Mouse (Mus musculus): Measurements from ENCODE around the gene Zfp683. TPM values are rescaled to one million over a fixed set of nuclear protein-coding genes. Genes with fewer than 3 reads are reported as not detected.
A peak's percentile ranks its signal among the peaks of the same experiment; 100 is the strongest.

Gene Zfp683
- 0.58 TPM in 1 of 2 replicates, not detected in the other for total RNA-seq (2017)

DNA sequence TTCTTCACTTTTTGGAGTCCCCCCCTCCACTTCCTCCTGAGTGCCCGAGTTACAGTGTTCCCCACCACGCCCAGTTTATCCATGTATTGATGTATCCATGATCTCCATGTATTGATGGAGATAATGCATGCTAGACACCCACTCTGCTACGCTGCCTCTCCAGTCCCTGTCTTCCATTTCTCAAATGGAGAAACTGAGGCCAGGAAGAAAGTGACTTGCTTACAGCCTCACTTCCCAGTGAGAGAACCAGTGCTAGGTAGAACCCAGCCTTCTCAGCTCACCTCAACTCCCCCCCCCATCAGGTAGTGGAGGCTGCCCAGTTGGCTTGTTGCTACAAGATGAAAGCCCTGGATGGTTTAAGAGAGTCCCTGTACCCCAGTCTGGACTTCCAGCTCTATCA lies at the start of gene Zfp683:
Zfp683 (plus strand) TSS at position 301 of the 400 bp plus-strand sequence.
- no peak for ATAC-seq (ENCODE audit: extremely low read depth, insufficient number of reproducible peaks, low FRiP score, poor library complexity, severe bottlenecking)

DNA sequence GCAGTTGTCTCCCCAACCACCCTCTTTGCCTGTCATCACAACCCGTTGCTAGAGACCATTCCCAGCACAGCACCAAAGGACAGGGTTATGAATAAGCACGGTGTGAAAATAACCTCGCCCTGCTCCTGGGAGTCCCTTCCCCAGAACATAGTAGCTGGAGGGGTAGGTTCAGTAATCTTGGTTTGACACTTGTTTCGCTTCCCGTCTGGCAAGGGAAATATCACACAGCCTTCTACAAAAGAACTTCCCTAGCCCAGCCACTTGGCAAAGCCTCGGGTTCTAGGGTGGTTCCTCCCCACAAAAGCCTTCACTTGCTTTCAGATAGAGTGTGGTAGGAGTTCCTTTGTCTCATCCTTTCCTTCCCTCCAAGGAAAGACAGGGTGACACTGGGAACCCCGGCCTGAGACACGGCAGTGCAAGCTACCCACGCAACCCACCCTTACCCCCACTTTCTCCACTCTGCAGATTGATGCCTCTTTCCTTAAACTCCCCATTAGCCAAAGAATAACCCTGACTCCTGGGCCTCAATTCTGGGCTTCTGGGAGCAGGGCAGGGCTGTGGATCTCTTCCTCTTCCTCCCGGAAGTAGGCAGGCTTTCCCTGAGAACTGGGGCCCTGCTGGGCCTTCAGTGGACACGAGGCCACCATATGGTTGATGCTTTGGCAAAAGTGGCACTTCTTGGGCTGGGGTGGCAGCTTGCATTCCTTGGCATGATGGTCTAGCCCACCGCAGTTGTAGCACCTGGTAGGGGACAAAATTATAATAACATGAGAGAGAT lies 47.9 kb upstream of the Zfp683 start:
- no peak for ATAC-seq (ENCODE audit: extremely low read depth, insufficient number of reproducible peaks, low FRiP score, poor library complexity, severe bottlenecking)

DNA sequence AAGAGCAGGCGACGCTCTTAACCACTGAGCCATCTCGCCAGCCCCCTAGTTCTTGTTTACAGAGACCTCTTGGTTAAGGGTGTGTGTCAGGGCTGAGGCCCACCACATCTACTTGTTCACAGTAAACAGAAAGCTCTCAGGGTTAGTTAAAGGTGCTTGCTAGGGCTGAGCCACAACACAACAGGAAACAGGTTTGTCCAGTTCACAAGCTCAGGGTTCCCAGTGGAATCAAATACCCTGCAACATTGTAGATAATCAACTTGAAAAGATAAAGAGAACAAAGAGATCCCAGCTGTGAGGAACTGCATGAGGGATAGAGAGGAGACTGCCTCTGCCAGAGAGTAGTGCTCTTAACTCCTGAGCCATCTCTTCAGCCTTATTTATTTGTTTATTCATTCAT lies 46.8 kb upstream of the Zfp683 start:
- ATAC-seq (ENCODE audit: extremely low read depth, insufficient number of reproducible peaks, low FRiP score, poor library complexity, severe bottlenecking): no peak

- ATAC-seq (ENCODE audit: extremely low read depth, insufficient number of reproducible peaks, low FRiP score, poor library complexity, severe bottlenecking): no peak
These were observed 43.9 kb upstream of the Zfp683 start for GRCm38 (mm10) chr4:134009709-134010108.

GRCm38 (mm10) chr4:134011450-134012414 lies 41.9 kb upstream of the Zfp683 start:
- peak; percentile 24; the same call in 1 of the 2 replicates for ATAC-seq (ENCODE audit: extremely low read depth, insufficient number of reproducible peaks, low FRiP score, poor library complexity, severe bottlenecking)

DNA sequence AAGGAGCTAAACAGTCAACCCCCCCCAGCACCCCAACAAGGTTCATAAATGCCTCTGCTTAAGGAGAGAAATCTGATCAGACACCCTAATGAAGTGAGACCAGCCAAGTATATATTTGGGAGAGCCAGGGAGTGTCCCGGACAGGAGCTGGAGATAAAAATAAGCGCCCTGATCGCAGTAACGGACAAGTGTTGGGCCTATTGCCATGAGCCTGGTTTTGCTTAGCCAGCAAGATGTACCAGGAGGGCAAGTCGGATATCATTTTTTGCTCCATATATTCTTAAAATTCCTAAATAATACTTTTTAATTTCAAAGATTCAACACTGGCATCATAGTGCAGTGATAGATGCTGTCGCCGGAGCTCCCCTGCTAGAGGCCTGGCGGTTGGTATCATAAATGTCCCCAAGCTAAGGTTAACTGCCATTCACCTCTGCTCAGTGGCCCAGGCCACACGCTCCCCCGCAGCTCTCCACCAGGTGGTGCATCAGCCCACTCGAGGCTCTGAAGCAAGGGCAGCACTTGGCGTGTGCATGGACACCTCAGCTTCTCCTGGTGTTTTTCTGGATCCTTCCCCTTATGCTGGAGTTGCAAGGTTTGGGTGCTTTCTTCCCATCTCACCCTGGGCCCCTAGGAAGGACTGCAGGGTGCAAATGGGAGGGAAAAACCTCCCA lies 40.6 kb upstream of the Zfp683 start:
- ATAC-seq (ENCODE audit: extremely low read depth, insufficient number of reproducible peaks, low FRiP score, poor library complexity, severe bottlenecking): no peak

- ATAC-seq (ENCODE audit: extremely low read depth, insufficient number of reproducible peaks, low FRiP score, poor library complexity, severe bottlenecking): no peak
These were observed 37.4 kb upstream of the Zfp683 start for GRCm38 (mm10) chr4:134016208-134016607.

DNA sequence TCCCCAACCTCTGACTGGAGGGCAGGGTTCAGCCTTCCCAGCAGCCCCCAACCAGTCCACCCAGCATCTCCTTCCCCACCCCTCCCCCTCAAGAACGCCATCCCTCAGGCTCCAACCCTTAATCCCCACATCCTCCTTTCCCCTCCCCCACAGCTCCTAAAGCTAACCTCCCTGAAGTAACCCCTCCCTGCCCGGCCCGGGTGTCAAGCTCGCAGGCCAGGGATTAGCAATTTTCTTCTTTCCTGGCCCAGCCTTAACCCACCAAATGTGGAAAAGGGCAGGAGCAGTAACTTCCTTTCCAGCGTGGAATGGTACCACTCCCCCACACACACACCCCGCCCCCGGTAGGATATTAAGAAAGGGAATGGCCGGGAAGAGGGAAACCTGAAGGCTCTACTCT lies 36.9 kb upstream of the Zfp683 start:
- ATAC-seq (ENCODE audit: extremely low read depth, insufficient number of reproducible peaks, low FRiP score, poor library complexity, severe bottlenecking): no peak

- ATAC-seq (ENCODE audit: extremely low read depth, insufficient number of reproducible peaks, low FRiP score, poor library complexity, severe bottlenecking): peak; percentile 6; the same call in 1 of the 2 replicates
These were observed 36.3 kb upstream of the Zfp683 start for GRCm38 (mm10) chr4:134017201-134017865.

DNA sequence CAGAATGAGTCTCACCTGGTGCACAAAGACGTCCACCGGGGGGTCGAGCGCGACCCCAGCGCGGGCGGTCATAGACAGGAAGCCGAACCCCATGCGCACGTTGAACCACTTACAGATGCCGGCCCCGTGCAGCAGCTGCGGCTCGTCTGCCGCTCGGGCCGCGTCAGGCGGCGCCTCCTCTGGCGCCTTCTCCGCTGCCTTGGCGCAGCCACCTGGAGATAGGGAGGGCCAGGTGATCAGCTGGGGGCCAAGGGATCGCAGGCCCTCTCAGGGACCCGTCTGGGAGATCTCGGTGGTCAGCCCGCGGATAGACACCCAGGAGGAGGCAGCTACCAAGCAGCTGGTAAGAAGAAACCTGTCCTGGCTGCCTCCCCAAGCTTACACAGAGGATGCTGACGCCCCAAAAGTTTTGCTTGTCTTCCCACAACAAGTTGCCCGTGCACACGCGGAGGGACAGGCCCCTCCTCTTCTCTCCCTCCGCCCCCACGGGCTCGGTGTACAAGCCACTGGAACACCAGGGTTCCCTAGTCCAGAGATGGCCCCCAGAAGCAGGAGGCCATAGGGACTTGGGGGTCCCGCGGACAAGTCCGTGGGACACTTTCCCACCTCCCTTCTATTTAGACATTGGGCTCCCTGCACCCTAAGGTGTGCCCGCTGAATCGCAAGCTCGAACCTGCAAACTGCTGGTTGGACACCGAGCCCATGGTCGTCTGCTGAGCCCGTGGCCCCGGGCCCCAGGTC lies 35.4 kb upstream of the Zfp683 start:
- ATAC-seq (ENCODE audit: extremely low read depth, insufficient number of reproducible peaks, low FRiP score, poor library complexity, severe bottlenecking): no peak

- ATAC-seq (ENCODE audit: extremely low read depth, insufficient number of reproducible peaks, low FRiP score, poor library complexity, severe bottlenecking): no peak
These were observed 34.9 kb upstream of the Zfp683 start, which contains the start of gene Lin28a for GRCm38 (mm10) chr4:134018779-134019145. Gene Lin28a (minus strand): TSS chr4:134018841.

DNA sequence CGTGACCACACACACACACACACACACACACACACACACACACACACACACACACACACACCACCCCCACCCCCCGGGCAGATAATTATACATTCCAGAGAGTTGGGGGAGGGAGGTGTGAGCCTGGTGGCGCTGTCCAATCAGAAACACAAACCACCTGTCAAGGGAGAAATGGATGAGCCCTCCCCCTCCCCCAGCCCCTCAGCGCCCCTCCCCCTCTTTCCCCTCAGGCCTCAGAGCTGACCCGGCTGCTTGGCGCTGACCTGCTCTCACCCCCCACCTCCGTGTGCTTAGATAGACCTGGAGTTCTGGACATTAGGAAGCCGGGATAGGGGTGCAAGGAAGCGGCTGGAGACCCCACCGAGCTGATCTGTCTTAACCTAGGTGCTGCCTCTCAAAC lies 34.4 kb upstream of the Zfp683 start:
- no peak for ATAC-seq (ENCODE audit: extremely low read depth, insufficient number of reproducible peaks, low FRiP score, poor library complexity, severe bottlenecking)

DNA sequence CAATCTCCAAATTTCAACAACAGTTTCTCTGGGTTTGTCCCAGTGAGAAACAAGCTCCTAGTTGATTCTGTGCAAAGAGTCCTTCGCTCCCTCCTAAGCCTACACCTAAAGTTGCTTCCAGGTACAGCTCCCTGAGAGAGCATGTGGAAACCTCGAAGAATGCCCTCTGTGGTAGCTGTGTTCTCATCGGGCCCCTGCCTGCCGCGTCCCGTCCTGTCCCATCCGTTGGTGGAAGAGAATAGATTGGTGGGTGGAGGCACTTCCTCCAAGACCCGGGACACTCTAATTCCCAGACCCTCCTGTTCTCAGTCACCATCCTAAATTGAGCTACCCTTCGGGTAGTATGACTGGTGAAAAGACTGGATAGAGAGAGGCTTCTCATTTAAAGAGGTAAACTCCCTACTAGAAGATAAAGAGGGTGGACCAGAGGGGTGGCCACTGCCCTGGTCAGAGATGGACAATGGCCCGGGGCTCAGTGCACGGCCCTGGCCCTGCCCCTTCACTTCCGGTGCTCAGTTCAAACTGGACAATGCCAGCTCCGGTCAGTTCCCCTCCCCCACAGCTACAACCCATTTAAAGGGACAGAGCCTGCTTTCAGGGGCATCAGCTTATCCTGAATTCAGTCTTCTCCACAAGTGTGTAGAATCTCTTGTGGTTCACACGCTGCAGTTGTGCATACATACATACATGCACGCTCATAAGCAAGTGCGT lies 33.8 kb upstream of the Zfp683 start:
- no peak for ATAC-seq (ENCODE audit: extremely low read depth, insufficient number of reproducible peaks, low FRiP score, poor library complexity, severe bottlenecking)

DNA sequence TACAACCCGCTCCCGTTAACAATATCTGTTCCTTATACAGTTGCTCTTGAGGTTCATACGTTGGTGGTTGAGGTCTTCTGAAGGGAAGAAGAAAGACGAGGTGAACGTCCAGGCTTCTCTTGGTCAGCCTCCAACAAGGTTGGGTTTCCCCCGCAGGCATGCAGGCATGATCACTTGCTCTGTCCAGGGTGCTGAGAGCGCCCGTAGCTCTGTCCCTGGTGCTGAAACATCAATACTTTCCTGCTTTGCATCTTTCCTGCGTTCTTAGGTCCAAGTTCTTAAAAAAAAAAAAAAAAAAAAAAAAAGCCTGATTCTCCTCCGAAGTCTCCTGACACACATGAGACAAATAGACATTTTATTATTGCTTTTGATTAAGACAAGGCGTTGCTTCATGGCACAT lies 33.0 kb upstream of the Zfp683 start:
- ATAC-seq (ENCODE audit: extremely low read depth, insufficient number of reproducible peaks, low FRiP score, poor library complexity, severe bottlenecking): 0 out of 2 replicates have a peak, but pooled peaks have one; percentile 27

- ATAC-seq (ENCODE audit: extremely low read depth, insufficient number of reproducible peaks, low FRiP score, poor library complexity, severe bottlenecking): no peak
These were observed 27.8 kb upstream of the Zfp683 start for GRCm38 (mm10) chr4:134025802-134026201.

DNA sequence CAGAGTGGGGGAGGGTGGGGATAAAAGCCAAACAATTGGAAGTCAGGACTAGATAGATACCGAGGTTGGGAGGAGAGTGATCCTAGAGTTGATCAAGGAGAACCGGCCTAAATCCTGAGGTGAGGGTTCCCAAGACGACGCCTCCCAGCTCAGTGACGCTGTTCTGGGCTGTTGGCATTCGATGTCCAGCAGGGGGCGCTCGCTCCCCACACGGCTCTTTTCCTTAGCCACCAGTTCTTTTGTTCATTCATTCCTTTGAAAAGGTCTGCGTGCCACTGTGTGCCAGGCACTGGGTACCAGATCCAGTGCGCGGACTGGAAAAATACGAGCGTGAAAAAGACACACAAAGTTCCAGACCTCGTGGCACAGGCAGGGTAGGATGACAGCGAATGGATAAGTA lies 17.7 kb upstream of the Zfp683 start:
- peak; percentile 69; the same call in 1 of the 2 replicates for ATAC-seq (ENCODE audit: extremely low read depth, insufficient number of reproducible peaks, low FRiP score, poor library complexity, severe bottlenecking)

GRCm38 (mm10) chr4:134041317-134042123 lies 12.1 kb upstream of the Zfp683 start:
- no peak for ATAC-seq (ENCODE audit: extremely low read depth, insufficient number of reproducible peaks, low FRiP score, poor library complexity, severe bottlenecking)
